Mouse (Mus musculus) gastrocnemius, postnatal 14 days (tissue): Measurements from ENCODE around the gene N6amt1. TPM values are rescaled to one million over a fixed set of nuclear protein-coding genes. Genes with fewer than 3 reads are reported as not detected.

Experiments
- DNase-seq: peaks from one replicate; pipeline ENCODE4 v3.0.0; 2021; ENCODE audit warnings: mixed read lengths
- intact Hi-C: fragments of 180-260 bp; cut with DNase I; formaldehyde crosslinking; loops from one replicate; pipeline ENCODE4 v1.15.1; 2025; ENCODE audit warnings: low total_unique reads
- long read RNA-seq, 2 experiments: library from polyadenylated mRNA; stranded (forward); transcript quantifications; one replicate each; pipeline ENCODE4 v2.0.0; 2021
- total RNA-seq, 2 experiments: library from RNA; stranded (reverse); gene quantifications; 2 replicates each; pipeline ENCODE4 v1.2.3; 2021

Gene N6amt1
- total RNA-seq, result 10 to 100 TPM in 1 of 2 experiments, 1 to 10 TPM in 1; 9.5 to 10.3 TPM
- long read RNA-seq, experiment 1, transcript N6amt1-201 (6 exons, 1,884 nt), result major isoform, 7 of 9 reads
- long read RNA-seq, experiment 1, partial matches to known transcripts, result 0 of 9 reads
- long read RNA-seq, experiment 1, other reads (novel, unspliced or antisense), result 1 of 9 reads
- long read RNA-seq, experiment 2, partial matches to known transcripts, result 0 of 5 reads
- long read RNA-seq, experiment 2, other reads (novel, unspliced or antisense), result 1 of 5 reads

- intact Hi-C loops, result no loop called here
- peak; percentile 91 for DNase-seq
Observed at GRCm38 (mm10) chr16:87354075-87354583, at the start of gene N6amt1. TSS of gene N6amt1 (plus strand) at chr16:87354185.

GRCm38 (mm10) chr16:87305251-87306011 is 48.6 kb upstream of the N6amt1 start:
- no peak for DNase-seq
- intact Hi-C loops, result no loop called here

- intact Hi-C loops, result no loop called here
- no peak for DNase-seq
Observed at GRCm38 (mm10) chr16:87307109-87307735, 46.8 kb upstream of the N6amt1 start.

- intact Hi-C loops, result no loop called here
Observed at GRCm38 (mm10) chr16:87310659-87311058, 43.3 kb upstream of the N6amt1 start.

GRCm38 (mm10) chr16:87318200-87318811 is 35.7 kb upstream of the N6amt1 start:
- intact Hi-C loops, result no loop called here

More at GRCm38 (mm10) chr16:87310659-87311058, 43.3 kb upstream of the N6amt1 start:
- DNase-seq, result no peak

GRCm38 (mm10) chr16:87318998-87319397 is 35.0 kb upstream of the N6amt1 start:
- DNase-seq, result no peak
- intact Hi-C loops, result no loop called here

More at GRCm38 (mm10) chr16:87318200-87318811, 35.7 kb upstream of the N6amt1 start:
- DNase-seq, result no peak

GRCm38 (mm10) chr16:87319541-87320251 is 34.3 kb upstream of the N6amt1 start:
- DNase-seq, result no peak

GRCm38 (mm10) chr16:87320252-87320555 is 33.8 kb upstream of the N6amt1 start:
- no peak for DNase-seq

More at GRCm38 (mm10) chr16:87319541-87320251, 34.3 kb upstream of the N6amt1 start:
- intact Hi-C loops, result no loop called here

GRCm38 (mm10) chr16:87324571-87324970 is 29.4 kb upstream of the N6amt1 start:
- no peak for DNase-seq
- intact Hi-C loops, result no loop called here

More at GRCm38 (mm10) chr16:87320252-87320555, 33.8 kb upstream of the N6amt1 start:
- intact Hi-C loops, result no loop called here

- intact Hi-C loops, result no loop called here
- DNase-seq, result no peak
Observed at GRCm38 (mm10) chr16:87329986-87330385, 24.0 kb upstream of the N6amt1 start.

- intact Hi-C loops, result no loop called here
- DNase-seq, result no peak
Observed at GRCm38 (mm10) chr16:87334756-87335155, 19.2 kb upstream of the N6amt1 start.

- intact Hi-C loops, result no loop called here
- DNase-seq, result no peak
Observed at GRCm38 (mm10) chr16:87341043-87341572, 12.9 kb upstream of the N6amt1 start.

- DNase-seq, result no peak
Observed at GRCm38 (mm10) chr16:87348133-87348532, 5.9 kb upstream of the N6amt1 start.

GRCm38 (mm10) chr16:87351386-87352105 is 2.4 kb upstream of the N6amt1 start:
- intact Hi-C loops, result no loop called here
- DNase-seq, result no peak

More at GRCm38 (mm10) chr16:87348133-87348532, 5.9 kb upstream of the N6amt1 start:
- intact Hi-C loops, result no loop called here

- intact Hi-C loops, result no loop called here
Observed at GRCm38 (mm10) chr16:87353605-87354004, 380 bp upstream of the N6amt1 start.

GRCm38 (mm10) chr16:87354748-87355147 is 763 bp downstream of the N6amt1 start:
- DNase-seq, result no peak
- intact Hi-C loops, result no loop called here

More at GRCm38 (mm10) chr16:87353605-87354004, 380 bp upstream of the N6amt1 start:
- no peak for DNase-seq

GRCm38 (mm10) chr16:87360096-87360495 is 6.1 kb downstream of the N6amt1 start:
- DNase-seq, result no peak
- intact Hi-C loops, result no loop called here

GRCm38 (mm10) chr16:87364231-87364630 is 10.2 kb downstream of the N6amt1 start:
- intact Hi-C loops, result no loop called here
- peak; percentile 43 for DNase-seq
